Comparison of ENCODE assay signal across 11 mouse cellular contexts in the genomic region with DNA sequence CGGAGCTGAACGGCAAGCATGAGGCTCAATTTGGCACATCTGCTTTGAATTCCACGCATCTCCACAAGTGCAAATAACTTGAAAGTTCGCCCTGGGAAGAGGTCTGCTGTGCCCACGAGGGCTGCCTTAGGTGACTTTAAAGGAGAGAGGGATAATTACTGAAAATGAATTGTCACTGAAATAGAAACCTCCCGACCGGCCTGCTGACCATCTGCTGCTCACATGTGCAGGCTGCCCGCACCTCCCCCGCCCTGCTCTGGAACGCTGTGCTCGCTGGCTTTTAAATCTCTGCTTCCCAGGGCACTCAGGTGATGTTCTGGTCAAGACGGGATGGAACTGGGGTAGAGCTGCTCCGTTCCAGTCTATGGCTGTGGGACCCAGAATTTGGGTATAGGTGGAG.
DNase-seq lines count a peak whose midpoint lies in the region; ATAC-seq and TF ChIP-seq lines count a peak whose summit lies in the region.
"Had no signal": no experiment of that assay in that cellular context is flagged by ENCODE, and none has a peak within 500 bp of the region (broad histone marks: within the 10 kb centered on the region; RNA-seq: fewer than 3 reads in every experiment).

No protein-coding gene starts in this region.

- peak; percentile 30 for DNase-seq in left cerebral cortex, postnatal 4 days
- no peak for DNase-seq in left cerebral cortex, adult 11 months (ENCODE audit: low spot score)
- DNase-seq in cerebellum, postnatal 10 days: peak; percentile 66 to 74
- DNase-seq in limb, embryonic 14.5 days (ENCODE audit: low spot score): no peak
- no peak for DNase-seq in liver, postnatal 0 days
- no peak for DNase-seq in heart, postnatal 10 days
- DNase-seq: adrenal gland, postnatal 10 days had no signal

- 0 out of 2 replicates have a peak, but pooled peaks have one; percentile 26 for ATAC-seq in embryonic facial prominence, embryonic 13.5 days (ENCODE audit: insufficient number of reproducible peaks, insufficient read depth, low FRiP score, low TSS enrichment, low read depth)
- peak; percentile 52 for ATAC-seq in limb, embryonic 14.5 days (ENCODE audit: low FRiP score, low read depth)
- no peak for ATAC-seq in liver, postnatal 0 days
- ATAC-seq: forebrain, embryonic 13.5 days had no signal

- no peak for TF ChIP-seq EP300 in liver, postnatal 0 days (IDR thresholded peaks at IDR 0.05; ENCODE audit: low read depth)

- 13% methylated on average over 13 of the region's 13 CpGs for WGBS in embryonic facial prominence, embryonic 13.5 days
- 7% methylated on average over 13 of the region's 13 CpGs for WGBS in limb, embryonic 14.5 days
- 58% methylated on average over 13 of the region's 13 CpGs for whole genome bisulfite sequencing in liver, postnatal 0 days (ENCODE audit: insufficient replicate concordance)

- H3K27ac ChIP-seq in embryonic facial prominence, embryonic 13.5 days: peak overlapping the region; percentile 28; the same call in 1 of the 2 replicates
- H3K27ac ChIP-seq in limb, embryonic 14.5 days (replicated peaks; ENCODE audit: low read depth, low read length): no peak overlapping the region
- no peak overlapping the region for H3K27ac ChIP-seq in liver, postnatal 0 days (ENCODE audit: low read depth)
- H3K27ac ChIP-seq: forebrain, embryonic 13.5 days had no signal

- intact Hi-C loops in left cerebral cortex, postnatal 4 days (cut with DNase I): no loop called here
- intact Hi-C loops in heart, postnatal 10 days (cut with DNase I): no loop called here

- peaks cover 50% of the 10 kb centered on the region for H3K4me1 ChIP-seq in embryonic facial prominence, embryonic 13.5 days
- H3K4me1 ChIP-seq in limb, embryonic 14.5 days (ENCODE audit: control insufficient read depth, insufficient read depth, low read length): peaks cover 19% of the 10 kb centered on the region
- no peaks in the 10 kb centered on the region for H3K4me1 ChIP-seq in liver, postnatal 0 days (ENCODE audit: insufficient read depth)
- H3K4me1 ChIP-seq: forebrain, embryonic 13.5 days had no signal

- no peaks in the 10 kb centered on the region for H3K9me3 ChIP-seq in embryonic facial prominence, embryonic 13.5 days
- no peaks in the 10 kb centered on the region for H3K9me3 ChIP-seq in limb, embryonic 14.5 days (ENCODE audit: control insufficient read depth, low read length)
- H3K9me3 ChIP-seq in liver, postnatal 0 days (ENCODE audit: low read length): no peaks in the 10 kb centered on the region
- H3K9me3 ChIP-seq: forebrain, embryonic 13.5 days had no signal

- no peak for TF ChIP-seq CTCF in liver, postnatal 0 days (IDR thresholded peaks at IDR 0.05; ENCODE audit: low read depth)

- H3K4me3 ChIP-seq in embryonic facial prominence, embryonic 13.5 days: no peak overlapping the region
- no peak overlapping the region for H3K4me3 ChIP-seq in limb, embryonic 14.5 days (replicated peaks; ENCODE audit: low read length)
- no peak overlapping the region for H3K4me3 ChIP-seq in liver, postnatal 0 days (ENCODE audit: low read depth, low read length)
- H3K4me3 ChIP-seq: forebrain, embryonic 13.5 days; megakaryocyte, embryonic 14.5 days had no signal

- no peak for TF ChIP-seq POLR2A in limb, embryonic 14.5 days (IDR thresholded peaks at IDR 0.05; ENCODE audit: borderline replicate concordance, extremely low read depth, insufficient read depth, insufficient read length)

- H3K27me3 ChIP-seq in embryonic facial prominence, embryonic 13.5 days: peaks cover 2% of the 10 kb centered on the region
- H3K27me3 ChIP-seq in limb, embryonic 14.5 days (ENCODE audit: control insufficient read depth, insufficient read depth, low read length): no peaks in the 10 kb centered on the region
- H3K27me3 ChIP-seq in liver, postnatal 0 days (ENCODE audit: insufficient read depth, low read length): no peaks in the 10 kb centered on the region
- H3K27me3 ChIP-seq: forebrain, embryonic 13.5 days had no signal

- H3K36me3 ChIP-seq in embryonic facial prominence, embryonic 13.5 days: no peaks in the 10 kb centered on the region
- H3K36me3 ChIP-seq in limb, embryonic 14.5 days (ENCODE audit: control insufficient read depth, insufficient read depth, low read length): no peaks in the 10 kb centered on the region
- no peaks in the 10 kb centered on the region for H3K36me3 ChIP-seq in liver, postnatal 0 days (replicated peaks; ENCODE audit: insufficient read depth, low read length)

- peak overlapping the region; percentile 36; the same call in 1 of the 2 replicates for H3K9ac ChIP-seq in embryonic facial prominence, embryonic 13.5 days
- no peak overlapping the region for H3K9ac ChIP-seq in limb, embryonic 14.5 days (ENCODE audit: low read depth, low read length, severe bottlenecking)
- H3K9ac ChIP-seq in liver, postnatal 0 days (replicated peaks): no peak overlapping the region
- H3K9ac ChIP-seq: forebrain, embryonic 13.5 days had no signal

- peak overlapping the region; percentile 30 for H3K4me2 ChIP-seq in embryonic facial prominence, embryonic 13.5 days
- peak overlapping the region; percentile 22; the same call in 1 of the 2 replicates for H3K4me2 ChIP-seq in limb, embryonic 14.5 days (replicated peaks; ENCODE audit: low read depth, low read length, severe bottlenecking)
- no peak overlapping the region for H3K4me2 ChIP-seq in liver, postnatal 0 days (ENCODE audit: low read depth, low read length)
- H3K4me2 ChIP-seq: forebrain, embryonic 13.5 days; liver, embryonic 11.5 days had no signal

Comparison
In these comparisons a context has a peak if more than half of its experiments do, and no peak if none do; other contexts are left out.
1. DNase-seq: peak in left cerebral cortex, postnatal 4 days (single experiment) and cerebellum, postnatal 10 days (2 of 2); none in left cerebral cortex, adult 11 months (single experiment), limb, embryonic 14.5 days (single experiment), liver, postnatal 0 days (single experiment) and heart, postnatal 10 days (0 of 2).